Mouse (Mus musculus) heart, embryonic 10.5 days (tissue): ENCODE measurements around the gene Hba-x. TPM values are rescaled to one million over a fixed set of nuclear protein-coding genes. Genes with fewer than 3 reads are reported as not detected.
"Not testable (repeated sequence)": the region's sequence is repeated elsewhere in the genome, so short reads cannot be mapped to it uniquely, and the experiment has no call there.

Experiments used
- DNase-seq: peaks from one replicate; pipeline ENCODE4 v3.0.0-alpha.2; 2017; ENCODE audit warnings: low spot score
- H3K27ac ChIP-seq: fragments of 300-500 bp; sonication (generic); 2 replicates; pipeline ENCODE4 v1.5.1; 2016; ENCODE audit warnings: mild to moderate bottlenecking
- H3K27me3 ChIP-seq: fragments of 300-500 bp; sonication (generic); 2 replicates; pipeline ENCODE4 v1.6.1; 2016; ENCODE audit warnings: mild to moderate bottlenecking; ENCODE audit not compliant: poor library complexity, insufficient read depth, severe bottlenecking
- H3K36me3 ChIP-seq: fragments of 300-500 bp; sonication (generic); 2 replicates; pipeline ENCODE4 v1.6.1; 2016; ENCODE audit warnings: mild to moderate bottlenecking, moderate library complexity
- H3K4me1 ChIP-seq: fragments of 300-500 bp; sonication (generic); 2 replicates; pipeline ENCODE4 v1.6.1; 2016; ENCODE audit warnings: mild to moderate bottlenecking
- H3K4me3 ChIP-seq: fragments of 300-500 bp; sonication (generic); 2 replicates; pipeline ENCODE4 v1.5.1; 2016; ENCODE audit warnings: mild to moderate bottlenecking, moderate library complexity
- H3K9me3 ChIP-seq: fragments of 300-500 bp; sonication (generic); 2 replicates; pipeline ENCODE4 v1.6.1; 2016; ENCODE audit warnings: mild to moderate bottlenecking, moderate library complexity
- WGBS: fragments of 180-500 bp; shearing (Covaris S2); methylation state at CpG from one replicate; pipeline ENCODE4 v1.1.7; 2016; 5-methylcytosine and 5-hydroxymethylcytosine counted together
- polyA plus RNA-seq: library from polyadenylated mRNA; unstranded; fragments of >200 nt; fragmentation: Nextera tagmentation; extraction: Ambion mirVana; gene quantifications from 2 replicates; pipeline ENCODE4 v1.2.1, GENCODE M21; 2016

The Hba-x gene
- polyA plus RNA-seq, 1 experiment from 2014 or later: 8,501 TPM

DNA sequence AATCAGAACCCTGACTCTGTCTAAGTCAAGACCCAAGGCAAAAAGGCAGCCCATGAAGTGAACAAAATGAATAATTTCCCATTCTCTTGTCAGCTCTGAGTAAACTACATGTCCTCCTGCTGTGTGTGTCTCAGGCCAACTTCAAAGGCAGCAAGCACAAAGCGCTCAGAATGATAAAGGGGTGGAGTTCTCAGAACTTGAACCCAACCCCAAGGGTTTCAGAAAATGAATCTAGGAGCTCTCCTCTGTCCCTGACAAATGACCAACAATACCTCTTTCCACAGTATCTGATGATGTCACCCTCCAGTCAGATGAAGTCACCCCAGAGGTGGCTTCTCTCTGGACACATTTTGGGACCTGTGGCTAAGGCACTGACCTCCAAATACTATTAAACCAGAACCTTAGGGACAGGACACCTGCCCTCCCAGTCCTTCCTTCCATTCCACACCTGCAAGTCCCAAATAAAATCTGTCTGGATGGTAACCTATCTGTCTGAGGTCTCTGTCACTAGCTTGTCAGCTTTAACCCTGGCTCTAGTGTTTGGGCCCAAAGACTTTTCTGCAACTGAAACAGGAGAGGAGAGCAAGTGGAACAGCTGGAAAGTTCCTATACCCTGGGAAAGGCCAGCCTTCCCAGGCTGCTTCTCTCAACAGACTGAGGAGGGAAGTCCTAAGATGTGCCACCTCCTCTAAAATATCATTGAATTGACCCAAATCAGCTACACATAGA is 5.4 kb downstream of the Hba-x start:
- WGBS: 73% methylated on average over 1 of the region's 1 CpGs
- Histone ChIP-seq H3K4me3 (no peak overlapping the region), H3K9me3 (no peaks in the 10 kb centered on the region), H3K27me3 (peaks cover 54% of the 10 kb centered on the region), H3K4me1 (no peaks in the 10 kb centered on the region), H3K27ac (peak overlapping the region; percentile 64), H3K36me3 (no peaks in the 10 kb centered on the region)
- DNase-seq: peak; percentile 76

DNA sequence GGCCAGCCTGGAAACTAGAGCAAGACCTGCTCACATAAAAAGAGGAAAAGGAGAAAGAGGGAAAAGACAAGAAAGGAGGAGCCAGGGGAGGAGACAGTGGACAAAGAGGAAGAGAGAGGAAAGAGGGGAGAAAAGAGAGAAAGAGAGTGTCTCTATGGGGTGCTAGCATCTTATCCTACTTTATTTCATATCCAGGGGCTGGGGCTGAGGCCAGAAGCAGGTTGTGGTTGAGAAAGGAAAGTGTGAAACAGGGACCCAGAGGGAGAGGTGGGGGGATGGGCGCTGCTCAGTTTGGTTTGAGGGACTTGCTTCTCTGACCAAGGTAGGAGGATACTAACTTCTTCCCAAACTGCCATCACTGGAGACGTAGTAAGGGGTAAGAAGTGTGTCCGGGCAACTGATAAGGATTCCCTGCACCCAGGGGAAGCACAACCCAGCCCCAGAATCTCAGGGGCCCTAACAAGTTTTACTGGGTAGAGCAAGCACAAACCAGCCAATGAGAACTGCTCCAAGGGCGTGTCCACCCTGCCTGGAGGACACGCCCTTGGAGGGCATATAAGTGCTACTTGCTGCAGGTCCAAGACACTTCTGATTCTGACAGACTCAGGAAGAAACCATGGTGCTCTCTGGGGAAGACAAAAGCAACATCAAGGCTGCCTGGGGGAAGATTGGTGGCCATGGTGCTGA is 7.0 kb downstream of the Hba-x start, which contains the start of gene Hba-a1:
Hba-a1 (plus strand) TSS at position 421 of the 687 bp plus-strand sequence.
- H3K36me3 ChIP-seq, H3K27ac ChIP-seq, H3K4me3 ChIP-seq, H3K4me1 ChIP-seq, H3K9me3 ChIP-seq: not testable (repeated sequence)
- WGBS: 47% methylated on average over 1 of the region's 5 CpGs
- H3K27me3 ChIP-seq: peaks cover 53% of the 10 kb centered on the region
- DNase-seq: peak; percentile 69

GRCm38 (mm10) chr11:32284582-32284981 is 8.4 kb downstream of the Hba-x start:
- WGBS: 36% methylated on average over 2 of the region's 2 CpGs
- not testable (repeated sequence) for H3K27ac ChIP-seq, H3K4me3 ChIP-seq

DNA sequence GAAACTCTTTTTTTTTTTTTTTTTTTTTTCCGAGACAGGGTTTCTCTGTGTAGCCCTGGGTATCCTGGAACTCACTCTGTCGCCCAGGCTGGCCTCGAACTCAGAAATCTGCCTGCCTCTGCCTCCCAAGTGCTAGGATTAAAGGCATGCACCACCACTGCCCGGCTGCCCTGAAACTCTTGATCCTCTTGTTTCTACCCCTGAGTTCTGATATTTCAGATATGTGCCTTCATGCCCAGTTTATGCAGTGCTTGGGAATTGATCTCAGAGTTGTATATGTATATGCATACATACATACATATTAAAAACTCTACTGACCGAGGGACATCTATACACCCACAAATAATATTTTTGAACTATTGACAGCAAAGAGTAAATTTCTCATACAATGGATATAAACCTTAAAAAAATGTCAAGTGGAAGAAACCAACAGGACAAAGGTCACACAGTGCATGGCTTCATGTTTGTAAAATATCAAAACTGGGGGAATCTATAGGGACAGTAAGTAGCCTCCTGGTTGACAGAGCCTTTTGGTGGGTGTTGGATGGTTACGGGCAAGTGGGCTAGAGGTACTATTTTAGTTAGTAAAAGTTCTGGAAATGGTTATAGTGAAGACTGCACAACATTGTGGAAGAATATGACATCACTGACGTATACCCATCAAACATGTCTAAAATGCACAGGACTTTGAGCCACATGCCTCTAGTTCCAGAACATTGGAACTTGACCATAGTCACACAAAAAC is 9.0 kb downstream of the Hba-x start:
- peak; percentile 68 for DNase-seq
- H3K4me3 ChIP-seq: no peak overlapping the region
- H3K27me3 ChIP-seq: peaks cover 47% of the 10 kb centered on the region

More at GRCm38 (mm10) chr11:32284582-32284981, 8.4 kb downstream of the Hba-x start:
- not testable (repeated sequence) for H3K9me3 ChIP-seq, DNase-seq, H3K36me3 ChIP-seq, H3K4me1 ChIP-seq
- peaks cover 51% of the 10 kb centered on the region for H3K27me3 ChIP-seq

DNA sequence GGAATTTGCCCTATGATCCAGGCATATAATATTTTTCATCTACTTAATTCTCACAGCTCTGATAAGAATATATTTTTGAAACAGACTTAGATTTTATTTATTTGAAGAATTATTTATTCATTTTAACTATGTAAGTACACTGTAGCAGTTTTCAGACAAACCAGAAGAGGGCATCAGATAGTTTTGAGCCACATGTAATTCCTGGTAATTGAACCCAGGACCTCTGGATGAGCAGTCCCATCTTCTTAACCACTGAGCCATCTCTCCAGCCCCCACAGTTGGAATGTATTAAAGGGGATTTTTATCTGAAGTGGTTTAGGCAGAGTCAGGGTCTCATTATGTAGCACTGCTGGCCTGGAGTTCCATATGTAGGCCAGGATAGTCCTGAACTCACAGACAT is 9.7 kb downstream of the Hba-x start:
- H3K9me3 ChIP-seq, H3K4me1 ChIP-seq, DNase-seq, H3K27ac ChIP-seq, H3K4me3 ChIP-seq, H3K36me3 ChIP-seq: not testable (repeated sequence)
- H3K27me3 ChIP-seq: peaks cover 40% of the 10 kb centered on the region

More for the DNA sequence above, 9.0 kb downstream of the Hba-x start:
- no peak overlapping the region for H3K27ac ChIP-seq
- H3K9me3 ChIP-seq: no peaks in the 10 kb centered on the region
- H3K4me1 ChIP-seq: no peaks in the 10 kb centered on the region
- 65% methylated on average over 7 of the region's 7 CpGs for WGBS
- no peaks in the 10 kb centered on the region for H3K36me3 ChIP-seq

GRCm38 (mm10) chr11:32286695-32287492 is 10.7 kb downstream of the Hba-x start, which contains the start of gene Hbq1b:
Hbq1b (plus strand) TSS chr11:32286965.
- peak; percentile 81 for DNase-seq
- 18% methylated on average over 32 of the region's 33 CpGs for WGBS
- Histone ChIP-seq H3K27me3 (peaks cover 30% of the 10 kb centered on the region), H3K4me3 (peak within 1 kb of the TSS; percentile 42), H3K27ac (peak within 1 kb of the TSS; percentile 47; the same call in 1 of the 2 replicates)
- not testable (repeated sequence) for H3K36me3 ChIP-seq, H3K9me3 ChIP-seq, H3K4me1 ChIP-seq

DNA sequence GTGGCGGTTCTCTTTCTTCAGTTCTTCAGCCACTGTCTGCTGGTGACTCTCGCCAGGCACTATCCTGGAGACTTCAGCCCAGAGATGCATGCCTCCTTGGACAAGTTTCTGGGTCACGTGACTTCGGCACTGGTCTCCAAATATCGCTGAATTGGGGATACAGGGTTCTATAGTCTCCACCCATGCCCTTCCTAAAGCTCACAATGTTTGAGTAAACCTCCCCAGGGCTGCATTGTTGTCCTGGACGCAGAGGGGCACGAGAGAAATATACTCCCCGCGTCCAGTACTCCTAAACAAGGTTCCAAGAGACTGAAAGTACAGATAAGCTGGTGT is 11.3 kb downstream of the Hba-x start:
- H3K4me3 ChIP-seq: peak overlapping the region; percentile 22; the same call in 1 of the 2 replicates
- H3K27me3 ChIP-seq: peaks cover 28% of the 10 kb centered on the region
- DNase-seq: peak; percentile 76
- H3K27ac ChIP-seq: peak overlapping the region; percentile 47; the same call in 1 of the 2 replicates
- WGBS: 53% methylated on average over 9 of the region's 9 CpGs
- no peaks in the 10 kb centered on the region for H3K9me3 ChIP-seq
- H3K4me1 ChIP-seq: no peaks in the 10 kb centered on the region
- no peaks in the 10 kb centered on the region for H3K36me3 ChIP-seq

DNA sequence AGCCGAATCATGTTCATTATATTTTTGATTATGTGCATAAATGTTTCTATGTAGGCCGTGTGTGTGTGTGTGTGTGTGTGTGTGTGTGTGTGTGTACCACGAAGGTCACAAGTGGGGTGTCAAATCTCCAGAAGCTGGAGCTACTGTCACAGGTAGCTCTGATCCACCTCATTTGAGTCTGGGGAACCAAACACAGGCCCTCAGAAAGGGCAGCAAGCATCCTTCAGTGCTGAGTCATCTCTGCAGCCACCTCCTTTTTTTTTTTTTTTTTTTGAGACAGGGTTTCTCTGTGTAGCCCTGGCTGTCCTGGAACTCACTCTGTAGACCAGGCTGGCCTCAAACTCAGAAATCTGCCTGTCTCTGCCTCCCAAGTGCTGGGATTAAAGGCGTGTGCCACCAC is 16.6 kb downstream of the Hba-x start:
- H3K27me3 ChIP-seq: peaks cover 19% of the 10 kb centered on the region; the same call in 1 of the 2 replicates
- not testable (repeated sequence) for H3K36me3 ChIP-seq, H3K4me1 ChIP-seq, H3K9me3 ChIP-seq, H3K4me3 ChIP-seq
- 85% methylated on average over 4 of the region's 4 CpGs for WGBS
- H3K27ac ChIP-seq: 0 out of 2 replicates have a peak overlapping the region, but pooled peaks have one; percentile 52
- DNase-seq: peak; percentile 74

GRCm38 (mm10) chr11:32293479-32293878 is 17.3 kb downstream of the Hba-x start:
- not testable (repeated sequence) for H3K4me1 ChIP-seq, DNase-seq, H3K9me3 ChIP-seq, H3K4me3 ChIP-seq, H3K36me3 ChIP-seq
- WGBS: 56% methylated on average over 3 of the region's 3 CpGs
- Histone ChIP-seq H3K27me3 (peaks cover 14% of the 10 kb centered on the region; the same call in 1 of the 2 replicates), H3K27ac (peak overlapping the region; percentile 42; the same call in 1 of the 2 replicates)

DNA sequence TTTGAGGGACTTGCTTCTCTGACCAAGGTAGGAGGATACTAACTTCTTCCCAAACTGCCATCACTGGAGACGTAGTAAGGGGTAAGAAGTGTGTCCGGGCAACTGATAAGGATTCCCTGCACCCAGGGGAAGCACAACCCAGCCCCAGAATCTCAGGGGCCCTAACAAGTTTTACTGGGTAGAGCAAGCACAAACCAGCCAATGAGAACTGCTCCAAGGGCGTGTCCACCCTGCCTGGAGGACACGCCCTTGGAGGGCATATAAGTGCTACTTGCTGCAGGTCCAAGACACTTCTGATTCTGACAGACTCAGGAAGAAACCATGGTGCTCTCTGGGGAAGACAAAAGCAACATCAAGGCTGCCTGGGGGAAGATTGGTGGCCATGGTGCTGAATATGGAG is 20.0 kb downstream of the Hba-x start, which contains the start of gene Hba-a2:
Hba-a2 (plus strand) TSS at position 287 of the 400 bp plus-strand sequence.
- H3K4me3 ChIP-seq, H3K27ac ChIP-seq, DNase-seq, H3K4me1 ChIP-seq, H3K9me3 ChIP-seq, H3K36me3 ChIP-seq: not testable (repeated sequence)
- no CpG with 5 or more reads among the region's 4 CpGs for WGBS
- H3K27me3 ChIP-seq: peaks cover 14% of the 10 kb centered on the region

GRCm38 (mm10) chr11:32297417-32297816 is 21.2 kb downstream of the Hba-x start:
- H3K4me3 ChIP-seq, H3K27ac ChIP-seq, H3K9me3 ChIP-seq, H3K4me1 ChIP-seq, H3K36me3 ChIP-seq: not testable (repeated sequence)
- DNase-seq: peak; percentile 46
- WGBS: 26% methylated on average over 2 of the region's 2 CpGs
- peaks cover 26% of the 10 kb centered on the region for H3K27me3 ChIP-seq

GRCm38 (mm10) chr11:32297866-32298531 is 21.8 kb downstream of the Hba-x start:
- WGBS: 86% methylated on average over 1 of the region's 1 CpGs

More at GRCm38 (mm10) chr11:32297866-32298531, 21.8 kb downstream of the Hba-x start:
- no peak for DNase-seq
- no peaks in the 10 kb centered on the region for H3K9me3 ChIP-seq
- H3K27me3 ChIP-seq: peaks cover 29% of the 10 kb centered on the region
- no peaks in the 10 kb centered on the region for H3K4me1 ChIP-seq
- no peak overlapping the region for H3K4me3 ChIP-seq
- H3K27ac ChIP-seq: no peak overlapping the region
- H3K36me3 ChIP-seq: no peaks in the 10 kb centered on the region
